Mouse (Mus musculus): ENCODE measurements around the gene Ddrgk1.

The Ddrgk1 gene

GRCm38 (mm10) chr2:130664102-130664701, at the start of gene Ddrgk1:
Gene Ddrgk1 (minus strand): TSS chr2:130664659.
- peak; percentile 96 for DNase-seq (ENCODE audit: low read depth, low spot score)

DNA sequence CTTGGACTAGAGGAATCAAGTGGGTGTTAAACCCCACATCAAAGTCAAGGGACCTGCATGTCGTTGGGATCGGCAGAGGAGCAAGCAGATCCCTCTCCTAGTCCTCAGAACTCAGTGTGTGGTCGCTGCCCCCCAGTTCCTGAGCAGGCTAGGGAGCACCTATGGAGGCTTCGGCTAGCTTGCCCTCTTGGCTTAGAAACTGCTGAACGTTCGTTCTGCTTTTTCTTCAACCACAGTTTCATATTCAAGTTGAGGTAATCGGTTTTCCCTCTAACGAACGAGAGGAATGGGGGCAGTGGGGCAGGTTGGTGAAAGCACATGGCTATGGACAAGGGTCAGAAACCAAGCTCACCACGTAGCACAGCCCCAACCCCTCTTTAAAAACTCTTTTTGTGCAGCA, 42.6 kb upstream of the Ddrgk1 start:
- no peak for DNase-seq (ENCODE audit: low read depth, low spot score)

GRCm38 (mm10) chr2:130706602-130707001, 42.1 kb upstream of the Ddrgk1 start:
- no peak for DNase-seq (ENCODE audit: low read depth, low spot score)

GRCm38 (mm10) chr2:130705178-130705577, 40.7 kb upstream of the Ddrgk1 start:
- no peak for DNase-seq (ENCODE audit: low read depth, low spot score)

- no peak for DNase-seq (ENCODE audit: low read depth, low spot score)
These were observed 39.9 kb upstream of the Ddrgk1 start for GRCm38 (mm10) chr2:130704040-130705001.

- no peak for DNase-seq (ENCODE audit: low read depth, low spot score)
These were observed 33.4 kb upstream of the Ddrgk1 start for GRCm38 (mm10) chr2:130697821-130698266.

DNA sequence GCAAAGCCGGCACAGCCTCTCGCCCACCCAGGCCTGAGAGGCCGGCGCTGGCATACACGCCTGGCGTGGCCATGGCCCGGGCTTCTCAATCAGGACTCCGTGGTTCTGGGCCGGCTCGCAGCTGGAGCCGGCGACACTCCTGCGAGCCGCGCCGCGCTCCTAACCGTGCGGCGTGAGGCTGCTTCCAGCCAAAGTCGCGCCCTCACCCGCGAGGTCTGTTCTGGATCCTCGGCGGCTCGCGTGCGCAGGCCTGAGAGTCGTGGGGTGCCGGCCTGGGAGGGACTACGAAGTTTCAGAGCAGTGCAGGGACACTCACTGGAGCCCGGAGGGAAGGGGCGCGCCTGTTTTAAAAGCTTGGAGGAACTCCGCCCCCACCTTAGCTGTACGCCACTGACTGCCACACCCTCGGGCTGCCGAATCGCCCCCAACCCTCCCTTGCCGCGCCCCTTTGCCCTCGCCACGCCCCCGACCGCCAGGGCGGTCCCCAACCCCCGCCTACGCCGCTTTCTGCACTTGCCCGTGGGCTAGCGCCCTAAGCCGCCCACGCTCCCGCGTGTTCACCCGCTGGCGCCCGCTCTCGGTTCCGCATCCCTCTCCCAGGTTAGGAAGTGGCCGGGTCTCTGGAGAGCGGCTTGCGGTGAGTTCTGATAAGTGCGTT, 32.8 kb upstream of the Ddrgk1 start, which contains the start of gene Slc4a11:
TSS of gene Slc4a11 (minus strand) at position 367 of the 658 bp plus-strand sequence.
- peak; percentile 52 for DNase-seq (ENCODE audit: low read depth, low spot score)

DNA sequence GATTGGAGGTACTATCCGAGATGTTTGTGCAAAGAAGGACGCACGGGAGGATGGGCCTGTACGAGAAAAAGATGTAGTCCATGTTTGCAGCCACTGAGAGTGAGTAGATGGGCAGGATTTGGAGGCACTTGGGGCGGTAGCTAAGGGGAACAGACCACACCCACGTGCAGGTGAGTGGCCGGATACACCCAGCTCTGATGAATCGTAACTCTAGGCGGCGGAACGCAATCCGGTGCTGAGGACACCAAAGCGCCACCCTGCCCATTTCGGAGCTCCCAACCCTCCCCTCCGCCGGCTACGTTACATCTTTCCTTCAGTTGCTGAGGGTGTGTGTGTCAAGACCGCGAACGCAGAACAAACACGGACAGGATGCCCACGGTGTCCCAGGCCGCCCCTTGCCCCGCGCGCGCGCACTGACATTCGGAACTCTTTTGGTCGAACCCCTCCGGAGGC, 32.3 kb upstream of the Ddrgk1 start:
- DNase-seq (ENCODE audit: low read depth, low spot score), result peak; percentile 5

DNA sequence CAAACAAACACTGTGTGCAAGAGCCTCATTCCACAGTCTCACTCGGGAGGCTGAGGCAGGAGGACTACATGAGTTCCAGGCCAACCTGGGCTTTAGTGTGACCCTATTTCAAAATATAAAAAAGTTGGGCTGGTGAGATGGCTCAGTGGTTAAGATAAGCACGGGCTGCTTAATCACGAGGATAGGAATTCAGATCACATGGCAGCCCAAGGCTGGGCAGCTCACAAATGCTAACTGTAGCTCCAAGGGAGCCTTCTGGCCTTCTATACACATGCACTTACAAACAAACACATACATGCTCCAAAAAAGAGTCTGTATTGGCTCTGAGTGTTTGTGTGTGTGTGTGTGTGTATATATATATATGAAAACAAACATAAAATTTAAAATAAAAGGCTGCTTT, 29.1 kb upstream of the Ddrgk1 start:
- no peak for DNase-seq (ENCODE audit: low read depth, low spot score)

DNA sequence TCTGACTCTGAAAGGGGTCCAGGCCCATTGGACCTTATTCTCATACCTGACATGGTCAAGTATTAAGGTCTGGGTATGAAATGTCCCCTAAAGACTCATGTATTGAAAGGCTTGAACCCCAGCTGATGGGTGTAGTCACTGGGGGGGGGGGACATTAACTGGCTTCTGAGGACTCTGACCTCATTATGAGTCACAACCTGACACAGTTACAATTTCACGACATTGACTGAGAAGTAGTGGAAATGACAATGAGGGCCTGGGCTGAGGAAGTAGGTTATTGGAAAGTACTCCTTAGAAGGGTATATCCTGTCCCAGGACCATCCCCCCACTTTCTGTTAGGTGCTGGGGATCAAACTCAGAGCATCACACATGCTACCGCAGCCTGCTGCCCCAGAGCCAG, 24.6 kb upstream of the Ddrgk1 start:
- DNase-seq (ENCODE audit: low read depth, low spot score), result no peak

GRCm38 (mm10) chr2:130685426-130685825, 21.0 kb upstream of the Ddrgk1 start:
- no peak for DNase-seq (ENCODE audit: low read depth, low spot score)

- DNase-seq (ENCODE audit: low read depth, low spot score), result no peak
These were observed 17.1 kb upstream of the Ddrgk1 start for GRCm38 (mm10) chr2:130681531-130681930.

GRCm38 (mm10) chr2:130679899-130680298, 15.4 kb upstream of the Ddrgk1 start:
- no peak for DNase-seq (ENCODE audit: low read depth, low spot score)

GRCm38 (mm10) chr2:130679154-130679553, 14.7 kb upstream of the Ddrgk1 start:
- DNase-seq (ENCODE audit: low read depth, low spot score), result no peak

DNA sequence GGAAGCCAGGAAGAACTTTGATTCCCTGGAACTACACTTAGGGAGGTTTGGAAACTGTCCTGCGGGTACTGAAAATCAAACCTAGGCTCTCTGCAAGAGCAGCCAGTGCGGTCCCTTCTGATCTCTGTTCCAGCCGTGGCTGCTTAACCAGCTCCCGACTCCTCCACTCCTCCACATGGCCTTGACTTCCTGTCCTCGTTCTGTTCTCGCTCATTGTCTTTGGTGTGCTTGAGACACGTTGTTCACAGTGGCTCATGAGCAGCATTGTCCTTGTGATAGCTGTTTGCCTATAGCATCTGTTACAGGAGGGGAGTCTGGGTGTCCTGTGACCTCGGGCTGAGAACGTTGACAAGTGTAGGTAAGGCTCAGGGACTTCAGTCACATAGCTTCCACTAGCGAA, 12.8 kb upstream of the Ddrgk1 start:
- DNase-seq (ENCODE audit: low read depth, low spot score), result no peak

- peak; percentile 92 for DNase-seq (ENCODE audit: low read depth, low spot score)
These were observed 3.1 kb upstream of the Ddrgk1 start, which contains the start of gene Itpa for GRCm38 (mm10) chr2:130667559-130667958. Gene Itpa (plus strand): TSS chr2:130667610.

DNA sequence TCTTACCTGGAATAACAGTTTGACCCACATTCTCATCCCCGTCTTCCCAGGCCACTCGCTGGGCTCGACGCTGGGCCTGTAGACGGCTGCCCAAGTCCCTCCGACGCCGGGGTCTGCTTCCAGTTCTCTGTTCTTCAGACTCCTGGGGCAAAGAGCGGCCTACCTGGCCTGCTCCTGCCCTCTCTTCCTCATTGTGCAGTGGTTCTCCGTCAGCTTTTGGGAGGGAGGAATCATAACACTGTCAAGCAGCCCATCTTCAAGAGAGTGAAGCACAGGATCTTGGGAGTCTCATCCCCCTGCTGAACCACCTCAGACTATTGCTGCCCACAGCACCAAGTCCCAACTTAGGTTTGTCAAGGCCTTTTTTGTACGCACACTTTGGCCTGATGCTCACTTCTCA, 1.1 kb downstream of the Ddrgk1 start:
- no peak for DNase-seq (ENCODE audit: low read depth, low spot score)

DNA sequence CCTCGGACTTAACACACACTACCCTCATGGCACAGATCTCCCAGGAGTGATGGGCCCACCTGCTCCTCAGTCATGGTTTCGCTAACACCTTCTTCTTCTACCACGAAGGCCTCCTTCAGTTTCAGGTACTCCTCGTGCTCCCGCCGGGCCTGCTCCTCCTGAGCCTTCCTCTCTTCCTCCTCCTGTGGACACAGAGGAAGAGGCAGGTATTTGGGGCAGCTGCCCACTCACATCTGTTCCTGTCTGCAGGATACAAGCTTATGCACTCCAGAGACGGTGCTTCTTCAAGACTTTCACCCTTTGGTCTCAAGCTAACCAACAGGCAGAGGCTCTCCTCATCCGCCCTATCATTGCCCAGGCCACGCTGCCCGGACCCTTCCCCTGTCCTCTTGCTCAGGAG, 5.9 kb downstream of the Ddrgk1 start:
- no peak for DNase-seq (ENCODE audit: low read depth, low spot score)

DNA sequence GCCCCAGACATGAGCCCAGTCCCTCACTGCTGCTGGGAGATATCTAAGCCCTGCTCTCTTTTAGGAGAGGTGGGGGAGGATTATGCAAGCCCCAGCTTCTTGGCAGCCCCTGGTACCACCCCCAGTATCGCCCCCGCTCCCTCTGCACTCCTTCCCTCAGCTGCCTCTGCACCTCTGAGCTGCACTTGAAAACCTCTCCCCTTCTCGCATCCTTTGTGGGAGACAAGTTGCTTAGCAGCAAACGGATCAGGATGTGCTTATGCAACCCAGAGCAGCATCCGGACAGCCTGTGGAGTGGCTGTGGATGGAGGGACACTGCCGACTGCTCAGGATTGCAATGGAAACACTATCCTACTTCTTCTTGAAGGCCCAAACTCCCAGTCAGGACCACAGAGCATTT, 6.9 kb downstream of the Ddrgk1 start:
- no peak for DNase-seq (ENCODE audit: low read depth, low spot score)

GRCm38 (mm10) chr2:130656536-130656935, 7.9 kb downstream of the Ddrgk1 start:
- no peak for DNase-seq (ENCODE audit: low read depth, low spot score)

GRCm38 (mm10) chr2:130655660-130656339, 8.7 kb downstream of the Ddrgk1 start:
- no peak for DNase-seq (ENCODE audit: low read depth, low spot score)
